Mouse (Mus musculus): ENCODE results near the gene Ncmap.

The Ncmap gene

GRCm38 (mm10) chr4:135397991-135398390, at the start of gene Ncmap:
Gene Ncmap (minus strand): TSS chr4:135398227.
- no peak for DNase-seq (ENCODE audit: low spot score)

- DNase-seq (ENCODE audit: low spot score), result no peak
These were observed 44.4 kb upstream of the Ncmap start for GRCm38 (mm10) chr4:135442473-135442872.

GRCm38 (mm10) chr4:135439904-135440522, 42.0 kb upstream of the Ncmap start:
- DNase-seq (ENCODE audit: low spot score), result no peak

GRCm38 (mm10) chr4:135439188-135439647, 41.2 kb upstream of the Ncmap start:
- peak; percentile 19 for DNase-seq (ENCODE audit: low spot score)

GRCm38 (mm10) chr4:135437924-135438323, 39.9 kb upstream of the Ncmap start:
- DNase-seq (ENCODE audit: low spot score), result no peak

- DNase-seq (ENCODE audit: low spot score), result no peak
These were observed 38.3 kb upstream of the Ncmap start for GRCm38 (mm10) chr4:135436291-135436690.

- DNase-seq (ENCODE audit: low spot score), result no peak
These were observed 36.4 kb upstream of the Ncmap start for GRCm38 (mm10) chr4:135434395-135434789.

GRCm38 (mm10) chr4:135433443-135434394, 35.7 kb upstream of the Ncmap start, which contains the start of gene Rcan3:
Gene Rcan3 (minus strand): TSS chr4:135433853.
- DNase-seq (ENCODE audit: low spot score), result peak; percentile 75

GRCm38 (mm10) chr4:135433086-135433442, 35.0 kb upstream of the Ncmap start:
- DNase-seq (ENCODE audit: low spot score), result peak; percentile 16

GRCm38 (mm10) chr4:135429990-135430760, 32.1 kb upstream of the Ncmap start:
- no peak for DNase-seq (ENCODE audit: low spot score)

- no peak for DNase-seq (ENCODE audit: low spot score)
These were observed 31.4 kb upstream of the Ncmap start for GRCm38 (mm10) chr4:135429383-135429782.

- no peak for DNase-seq (ENCODE audit: low spot score)
These were observed 28.6 kb upstream of the Ncmap start for GRCm38 (mm10) chr4:135426587-135426986.

GRCm38 (mm10) chr4:135425625-135426024, 27.6 kb upstream of the Ncmap start:
- DNase-seq (ENCODE audit: low spot score), result no peak

GRCm38 (mm10) chr4:135420961-135421360, 22.9 kb upstream of the Ncmap start:
- DNase-seq (ENCODE audit: low spot score), result no peak

GRCm38 (mm10) chr4:135420416-135420815, 22.4 kb upstream of the Ncmap start:
- no peak for DNase-seq (ENCODE audit: low spot score)

- DNase-seq (ENCODE audit: low spot score), result no peak
These were observed 22.0 kb upstream of the Ncmap start for GRCm38 (mm10) chr4:135419996-135420395.

- DNase-seq (ENCODE audit: low spot score), result no peak
These were observed 18.3 kb upstream of the Ncmap start for GRCm38 (mm10) chr4:135416367-135416766.

- DNase-seq (ENCODE audit: low spot score), result no peak
These were observed 15.5 kb upstream of the Ncmap start for GRCm38 (mm10) chr4:135413491-135413890.

GRCm38 (mm10) chr4:135411633-135412032, 13.6 kb upstream of the Ncmap start:
- DNase-seq (ENCODE audit: low spot score), result peak; percentile 66

GRCm38 (mm10) chr4:135406180-135406579, 8.2 kb upstream of the Ncmap start:
- peak; percentile 55 for DNase-seq (ENCODE audit: low spot score)

- no peak for DNase-seq (ENCODE audit: low spot score)
These were observed 6.9 kb upstream of the Ncmap start for GRCm38 (mm10) chr4:135404916-135405315.

GRCm38 (mm10) chr4:135404048-135404447, 6.0 kb upstream of the Ncmap start:
- no peak for DNase-seq (ENCODE audit: low spot score)

All from urinary bladder, postnatal 25 days (tissue).